Mouse (Mus musculus) lung, postnatal 25 days (tissue): ENCODE measurements around the gene Pip4p1.

Experiments used
- DNase-seq: peaks from one replicate; pipeline ENCODE4 v3.0.0; 2022; ENCODE audit warnings: low spot score

Gene Pip4p1

DNA sequence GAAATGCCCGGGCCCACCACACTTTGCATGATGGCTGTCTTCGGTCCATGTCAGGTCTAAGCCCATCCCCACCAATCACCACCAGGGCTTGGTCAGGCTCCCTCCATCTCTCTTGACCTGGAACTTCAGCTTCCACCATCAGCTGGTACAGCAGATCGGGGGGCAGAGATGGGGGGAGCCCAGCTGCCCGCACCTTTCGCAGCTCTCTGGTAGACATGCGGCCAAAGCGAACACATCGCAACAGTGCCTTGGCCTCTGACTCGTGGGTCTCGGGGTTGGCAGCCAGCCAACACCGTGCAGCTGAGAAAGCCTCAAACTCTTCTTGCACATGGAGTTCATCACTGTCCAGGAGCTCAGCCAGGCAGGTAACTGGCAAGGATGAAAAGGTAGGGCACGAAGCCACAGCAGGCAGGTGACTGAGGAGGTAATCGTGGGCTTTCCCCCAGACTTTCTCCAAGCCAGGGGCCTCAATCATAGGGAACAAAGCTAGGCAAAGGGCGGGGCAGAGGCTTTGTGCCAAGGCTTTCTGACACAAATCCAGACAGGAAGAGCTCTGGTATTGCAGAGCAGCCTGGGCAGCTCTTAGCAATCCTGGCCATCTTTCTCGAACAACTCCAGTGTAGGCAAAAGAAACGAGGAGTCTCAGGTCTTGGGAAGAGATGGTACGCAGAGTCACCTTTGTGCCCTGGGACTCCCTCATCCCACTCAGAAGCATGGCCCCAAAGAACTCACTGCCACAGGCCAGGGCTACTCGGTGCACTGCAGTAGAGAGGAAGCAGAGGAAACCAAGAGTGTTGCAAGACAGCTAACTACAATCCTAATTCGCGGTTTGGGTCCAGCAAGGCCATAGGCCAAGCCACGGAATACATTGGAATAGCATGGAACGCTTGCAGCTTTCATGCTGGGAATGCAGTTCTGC is 37.9 kb downstream of the Pip4p1 start:
- DNase-seq, result peak; percentile 45

DNA sequence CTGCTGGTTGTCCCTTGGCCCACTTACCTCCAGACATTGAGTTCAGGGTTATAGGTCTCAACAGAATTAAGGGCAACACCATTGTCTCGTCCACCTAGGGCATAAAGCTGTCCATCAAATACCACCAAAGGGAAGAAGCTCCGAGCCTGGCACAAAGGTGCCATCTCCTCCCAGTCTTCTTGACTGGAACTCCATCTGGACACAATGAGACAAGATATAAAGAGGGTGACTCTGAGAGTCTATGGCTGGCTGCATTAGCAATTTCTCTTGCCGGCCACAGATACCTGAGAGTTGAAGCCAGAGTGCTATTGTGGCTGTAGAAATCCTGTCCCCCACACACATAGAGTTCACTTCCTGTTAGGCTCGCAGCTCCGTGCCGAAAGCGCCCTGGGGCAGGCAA is 38.6 kb downstream of the Pip4p1 start:
- no peak for DNase-seq

DNA sequence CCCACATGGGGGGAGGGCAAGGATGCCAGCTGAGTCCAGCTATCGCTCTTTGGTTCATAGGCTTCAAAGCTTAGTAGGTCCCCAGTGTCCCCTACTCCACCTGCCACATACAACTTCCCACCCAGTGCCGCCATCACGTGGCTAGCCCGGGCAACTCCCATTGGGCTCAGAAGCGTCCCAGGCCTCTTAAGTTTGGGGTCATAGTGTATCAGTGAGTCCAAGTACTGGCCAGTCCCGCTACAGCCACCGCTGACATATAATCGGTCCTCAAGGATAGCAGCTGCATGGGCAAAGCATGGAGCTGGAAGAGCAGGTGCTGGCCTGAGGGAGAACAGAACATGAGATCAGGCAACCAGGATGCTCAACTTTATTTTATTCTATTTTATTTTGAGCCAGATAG is 39.0 kb downstream of the Pip4p1 start:
- no peak for DNase-seq

DNA sequence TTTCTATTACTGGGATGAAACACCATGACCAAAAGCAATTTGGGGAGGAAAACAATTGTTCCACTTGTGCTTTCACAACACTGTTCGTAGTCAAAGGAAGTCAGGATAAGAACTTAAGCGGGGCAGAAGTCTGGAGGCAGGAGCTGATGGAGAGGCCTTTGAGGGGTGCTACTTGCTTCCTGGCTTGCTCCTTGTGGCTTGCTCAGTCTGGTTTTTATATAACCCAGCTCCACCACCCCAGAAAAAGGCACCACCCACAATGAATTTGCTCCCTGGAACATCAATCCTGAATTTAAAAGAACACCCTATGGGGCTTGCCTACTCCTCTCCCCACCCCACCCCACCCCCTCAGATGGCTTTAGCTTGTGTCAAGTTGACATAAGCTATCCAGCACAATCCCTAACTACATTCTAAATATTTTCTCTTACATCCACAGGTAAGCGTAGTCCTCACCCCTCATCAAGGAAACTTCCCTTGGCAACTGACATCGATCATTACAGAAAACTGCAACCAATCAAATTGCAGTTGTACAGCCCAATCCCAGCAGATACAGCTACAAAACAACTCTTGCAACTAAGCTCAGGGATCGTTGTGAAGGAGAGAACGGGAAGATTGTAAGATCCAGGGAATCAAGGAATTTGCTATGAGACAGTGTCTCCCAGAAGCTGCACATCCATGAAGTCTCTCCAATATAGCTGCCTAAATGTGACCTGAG is 54.3 kb downstream of the Pip4p1 start:
- no peak for DNase-seq
